Mouse (Mus musculus) lung, adult 2 months (tissue): ENCODE data around the gene Smarcd3.

Experiments used
- CTCF ChIP-seq: fragments of 200-500 bp; IDR thresholded peaks from 2 replicates; pipeline ENCODE4 v1.5.1; 2011; ENCODE audit warnings: mild to moderate bottlenecking, low read length, control low read depth; ENCODE audit not compliant: insufficient read depth
- POLR2A ChIP-seq: fragments of 200-500 bp; IDR thresholded peaks from 2 replicates; pipeline ENCODE4 v1.6.1; 2011; ENCODE audit warnings: low read depth, mild to moderate bottlenecking, control low read depth, low read length, borderline replicate concordance; ENCODE audit errors: extremely low read depth

GRCm38 (mm10) chr5:24578109-24578963, 45.9 kb downstream of the Smarcd3 start:
- TF ChIP-seq CTCF: no peak
- TF ChIP-seq POLR2A: no peak
